In the genomic region with DNA sequence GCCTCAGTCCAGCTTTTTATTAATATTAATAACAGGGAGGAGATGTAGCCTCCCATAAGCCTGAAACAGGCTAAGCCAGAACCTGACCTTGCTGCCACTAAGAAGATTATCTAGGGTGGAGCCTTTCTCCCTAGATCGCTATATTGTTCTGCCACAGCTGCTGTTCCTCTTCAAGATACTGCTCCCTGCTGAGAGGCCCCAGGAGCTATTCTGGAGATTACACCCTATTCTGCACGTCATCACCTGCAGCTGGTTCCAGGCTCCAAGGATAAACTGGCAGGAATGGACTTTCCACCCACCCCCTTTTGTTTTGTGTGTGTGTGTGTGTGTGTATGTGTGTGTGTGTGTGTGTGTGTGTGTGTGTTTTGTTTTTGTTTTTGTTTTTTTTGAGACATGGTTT, we compare ENCODE assay signal across 18 mouse cellular contexts. TPM values are rescaled to one million over a fixed set of nuclear protein-coding genes. Genes with fewer than 3 reads are reported as not detected.
"Had no signal": no experiment of that assay in that cellular context is flagged by ENCODE, and none has a peak within 500 bp of the region (broad histone marks: within the 10 kb centered on the region; RNA-seq: fewer than 3 reads in every experiment).

No protein-coding gene starts in this region.

RNA-seq across cellular contexts. Expression of a gene that starts 38.8 kb away (rescaled TPM):
- total RNA-seq: layer of hippocampus, adult 2 months; layer of hippocampus, postnatal 25 days; left cerebral cortex, adult 18-20 months; left cerebral cortex, postnatal 25 days; neutrophil, adult 5-6 weeks had no signal
- polyA plus RNA-seq: intestine, postnatal 0 days; kidney, embryonic 14.5 days; kidney, postnatal 0 days; large intestine, adult 2 months; limb, embryonic 10.5 days; limb, embryonic 13.5 days; lung, embryonic 15.5 days; midbrain, embryonic 12.5 days; midbrain, embryonic 15.5 days; neural tube, embryonic 13.5 days; stomach, embryonic 14.5 days; stomach, postnatal 0 days; thymus, adult 2 months had no signal
